Mouse (Mus musculus) midbrain, embryonic 11.5 days (tissue): ENCODE data around the gene Mylk2. TPM values are rescaled to one million over a fixed set of nuclear protein-coding genes. Genes with fewer than 3 reads are reported as not detected.
A peak's percentile ranks its signal among the peaks of the same experiment; 100 is the strongest.

Experiments
- ATAC-seq: fragments of 200-750 bp; cut with Nextera tagmentation; 2 replicates; pipeline ENCODE4 v1.8.0; 2017; ENCODE audit warnings: moderate TSS enrichment, moderate library complexity; ENCODE audit not compliant: low FRiP score
- DNase-seq: peaks from one replicate; pipeline ENCODE4 v3.0.0; 2015; ENCODE audit warnings: low spot score; ENCODE audit errors: missing footprints
- H3K27ac ChIP-seq: fragments of 300-500 bp; sonication (generic); 2 replicates; pipeline ENCODE4 v1.5.1; 2014; ENCODE audit warnings: low read depth, low read length
- H3K27me3 ChIP-seq: fragments of 300-500 bp; sonication (generic); 2 replicates; pipeline ENCODE4 v1.6.1; 2014; ENCODE audit warnings: mild to moderate bottlenecking, low read length, moderate library complexity, mixed read lengths; ENCODE audit not compliant: control insufficient read depth, insufficient read depth
- H3K36me3 ChIP-seq: fragments of 300-500 bp; sonication (generic); 2 replicates; pipeline ENCODE4 v1.6.1; 2014; ENCODE audit warnings: mild to moderate bottlenecking, low read length, moderate library complexity, mixed read lengths; ENCODE audit not compliant: control insufficient read depth, insufficient read depth
- H3K4me1 ChIP-seq: fragments of 300-500 bp; sonication (generic); 2 replicates; pipeline ENCODE4 v1.6.1; 2014; ENCODE audit warnings: low read length; ENCODE audit not compliant: control insufficient read depth, insufficient read depth
- H3K4me2 ChIP-seq: fragments of 300-500 bp; sonication (generic); 2 replicates; pipeline ENCODE4 v1.6.1; 2014; ENCODE audit warnings: mild to moderate bottlenecking, moderate library complexity
- H3K4me3 ChIP-seq: fragments of 300-500 bp; sonication (generic); 2 replicates; pipeline ENCODE4 v1.5.1; 2014; ENCODE audit warnings: low read depth, low read length
- H3K9ac ChIP-seq: fragments of 300-500 bp; sonication (generic); 2 replicates; pipeline ENCODE4 v1.6.1; 2014; ENCODE audit warnings: low read length
- H3K9me3 ChIP-seq: fragments of 300-500 bp; sonication (generic); 2 replicates; pipeline ENCODE4 v1.6.1; 2016; ENCODE audit warnings: low read length; ENCODE audit not compliant: control insufficient read depth
- WGBS: fragments of 180-500 bp; shearing (Covaris S2); extraction: QIAGEN DNeasy Blood & Tissue Kit; methylation state at CpG from one replicate; pipeline ENCODE4 v1.1.7; 2014; 5-methylcytosine and 5-hydroxymethylcytosine counted together
- polyA plus RNA-seq: library from polyadenylated mRNA; unstranded; fragments of >200 nt; fragmentation: Nextera tagmentation; extraction: Ambion mirVana; gene quantifications from 2 replicates; pipeline ENCODE4 v1.2.1, GENCODE M21; 2014

Gene Mylk2
- polyA plus RNA-seq, 1 experiment from 2014 or later = not detected

- Histone ChIP-seq H3K4me1 (no peaks in the 10 kb centered on the region), H3K4me2 (no peak overlapping the region), H3K9me3 (no peaks in the 10 kb centered on the region), H3K27ac (no peak overlapping the region), H3K4me3 (no peak overlapping the region), H3K36me3 (no peaks in the 10 kb centered on the region), H3K27me3 (no peaks in the 10 kb centered on the region; the same call in 1 of the 2 replicates), H3K9ac (no peak overlapping the region)
- no peak for DNase-seq
- whole genome bisulfite sequencing = 31% methylated on average over 2 of the region's 2 CpGs
- no peak for ATAC-seq
Measured at GRCm38 (mm10) chr2:152930276-152930675, 19.1 kb downstream of the Mylk2 start.

GRCm38 (mm10) chr2:152931456-152932160 lies 20.5 kb downstream of the Mylk2 start:
- Histone ChIP-seq H3K4me2 (no peak overlapping the region), H3K36me3 (no peaks in the 10 kb centered on the region), H3K27me3 (no peaks in the 10 kb centered on the region; the same call in 1 of the 2 replicates), H3K4me1 (no peaks in the 10 kb centered on the region), H3K9me3 (no peaks in the 10 kb centered on the region), H3K27ac (no peak overlapping the region), H3K9ac (no peak overlapping the region), H3K4me3 (no peak overlapping the region)
- ATAC-seq (no peak), DNase-seq (no peak)
- WGBS = 81% methylated on average over 12 of the region's 12 CpGs

- no peak within 1 kb of the TSS for H3K27ac ChIP-seq
Measured at GRCm38 (mm10) chr2:152933048-152933447, 21.9 kb downstream of the Mylk2 start, which contains the start of gene Foxs1. Gene Foxs1 (minus strand): TSS chr2:152933208.

DNA sequence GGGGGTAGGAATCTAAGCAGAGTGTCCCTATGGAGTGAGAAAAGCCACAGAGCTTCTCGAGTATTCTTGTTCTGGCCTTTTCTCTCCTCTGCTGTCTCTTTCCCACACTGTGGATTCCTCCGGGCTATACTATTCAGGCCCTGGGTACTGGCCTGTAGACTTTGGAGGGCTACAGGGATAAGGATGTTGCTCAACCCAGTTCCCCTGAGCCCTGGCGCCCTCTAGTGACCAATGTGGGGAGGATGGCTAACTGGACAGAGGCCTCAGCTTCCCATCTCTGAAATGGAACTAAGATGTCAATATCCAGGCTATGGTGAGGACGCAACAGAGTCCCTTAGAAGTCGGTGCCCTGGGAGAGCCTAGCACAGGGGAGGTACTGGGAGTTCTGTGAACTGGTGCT lies 22.5 kb downstream of the Mylk2 start:
- ATAC-seq (peak; percentile 22; the same call in 1 of the 2 replicates), DNase-seq (peak; percentile 87)
- H3K4me1 ChIP-seq = no peaks in the 10 kb centered on the region
- no peak overlapping the region for H3K4me2 ChIP-seq
- H3K27ac ChIP-seq = no peak overlapping the region
- no peak overlapping the region for H3K4me3 ChIP-seq
- no peaks in the 10 kb centered on the region for H3K36me3 ChIP-seq
- 34% methylated on average over 5 of the region's 5 CpGs for WGBS
- H3K9me3 ChIP-seq = no peaks in the 10 kb centered on the region
- H3K27me3 ChIP-seq = no peaks in the 10 kb centered on the region
- H3K9ac ChIP-seq = no peak overlapping the region

More at GRCm38 (mm10) chr2:152933048-152933447, 21.9 kb downstream of the Mylk2 start, which contains the start of gene Foxs1:
- Histone ChIP-seq H3K4me2 (no peak within 1 kb of the TSS), H3K4me3 (no peak within 1 kb of the TSS), H3K9ac (no peak within 1 kb of the TSS), H3K4me1 (no peaks in the 10 kb centered on the region), H3K9me3 (no peaks in the 10 kb centered on the region), H3K27me3 (no peaks in the 10 kb centered on the region; the same call in 1 of the 2 replicates), H3K36me3 (no peaks in the 10 kb centered on the region)
- WGBS = 41% methylated on average over 9 of the region's 9 CpGs
- DNase-seq (no peak), ATAC-seq (no peak)

DNA sequence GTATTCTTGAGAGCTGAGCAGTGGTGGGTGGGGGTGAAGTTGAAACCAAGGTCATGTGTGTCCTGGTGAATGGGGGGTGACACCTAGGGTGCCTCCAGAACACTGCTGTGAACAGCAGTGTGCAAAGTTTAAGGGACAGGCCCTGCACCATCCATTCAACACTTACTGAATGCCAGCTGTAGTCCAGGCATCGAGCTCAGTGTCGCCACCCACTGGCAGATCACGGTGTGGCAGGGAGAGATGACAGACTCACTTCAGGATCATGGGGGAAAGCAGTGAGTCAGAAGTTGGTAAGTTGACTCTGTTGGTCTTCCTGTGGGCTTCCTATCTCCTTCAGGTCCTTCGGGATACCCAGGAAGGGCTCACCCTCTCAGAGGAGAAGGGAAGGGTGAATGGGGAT lies 28.7 kb downstream of the Mylk2 start:
- Histone ChIP-seq H3K27me3 (peaks cover 43% of the 10 kb centered on the region), H3K27ac (no peak overlapping the region), H3K4me3 (no peak overlapping the region), H3K36me3 (no peaks in the 10 kb centered on the region), H3K9me3 (no peaks in the 10 kb centered on the region), H3K4me2 (no peak overlapping the region), H3K4me1 (peaks cover 4% of the 10 kb centered on the region; the same call in 1 of the 2 replicates), H3K9ac (no peak overlapping the region)
- WGBS = 14% methylated on average over 4 of the region's 4 CpGs
- ATAC-seq (no peak), DNase-seq (peak; percentile 97)

DNA sequence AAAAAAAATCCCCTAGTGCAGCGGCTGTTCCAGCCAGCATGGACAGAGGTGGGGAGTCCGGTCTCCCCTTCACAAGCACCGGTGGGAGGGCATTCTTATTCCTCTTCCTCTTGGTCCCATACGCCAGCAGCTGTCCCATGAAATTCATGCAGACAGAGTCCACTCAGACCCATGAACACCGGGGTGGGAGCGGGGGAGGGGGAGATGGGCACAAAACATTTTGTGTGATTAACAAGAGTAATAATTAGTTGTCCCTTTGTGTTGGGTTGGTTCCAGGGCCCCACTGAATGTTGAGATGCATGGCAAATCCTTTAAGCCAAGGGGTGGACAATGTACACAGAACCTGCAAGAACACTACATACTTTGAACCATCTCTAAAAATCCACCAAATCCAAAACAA lies 30.0 kb downstream of the Mylk2 start:
- H3K4me2 ChIP-seq = no peak overlapping the region
- DNase-seq (no peak), ATAC-seq (no peak)
- H3K27me3 ChIP-seq = peaks cover 51% of the 10 kb centered on the region
- no peak overlapping the region for H3K9ac ChIP-seq
- no peak overlapping the region for H3K27ac ChIP-seq
- no peak overlapping the region for H3K4me3 ChIP-seq
- H3K36me3 ChIP-seq = no peaks in the 10 kb centered on the region
- peaks cover 4% of the 10 kb centered on the region; the same call in 1 of the 2 replicates for H3K4me1 ChIP-seq
- no peaks in the 10 kb centered on the region for H3K9me3 ChIP-seq
- 77% methylated on average over 6 of the region's 6 CpGs for WGBS

DNA sequence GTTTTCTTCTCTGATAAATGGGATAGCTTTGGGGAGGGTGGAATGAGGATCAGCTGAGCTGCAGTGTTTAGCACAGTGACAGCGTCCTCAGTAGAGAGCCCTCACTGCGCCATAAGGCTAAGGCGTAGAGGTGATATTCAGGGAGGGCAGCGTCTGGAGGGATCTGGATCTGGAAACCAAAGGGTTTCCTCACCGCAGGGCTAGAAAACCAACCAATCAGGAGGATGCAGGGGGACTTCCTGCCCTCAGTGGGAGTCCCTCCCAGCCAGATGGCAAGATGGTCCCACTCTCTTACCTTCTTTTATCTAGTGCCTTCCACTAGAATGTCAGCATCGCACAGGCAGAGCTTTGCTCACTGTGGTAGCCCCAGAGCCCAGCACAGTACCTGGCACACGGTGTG lies 30.6 kb downstream of the Mylk2 start:
- no peak overlapping the region for H3K4me2 ChIP-seq
- no peak overlapping the region for H3K27ac ChIP-seq
- DNase-seq (no peak), ATAC-seq (no peak)
- H3K4me1 ChIP-seq = peaks cover 4% of the 10 kb centered on the region; the same call in 1 of the 2 replicates
- 37% methylated on average over 7 of the region's 7 CpGs for WGBS
- peaks cover 51% of the 10 kb centered on the region for H3K27me3 ChIP-seq
- no peak overlapping the region for H3K9ac ChIP-seq
- no peaks in the 10 kb centered on the region for H3K36me3 ChIP-seq
- H3K9me3 ChIP-seq = no peaks in the 10 kb centered on the region
- no peak overlapping the region for H3K4me3 ChIP-seq

- peak overlapping the region; percentile 36 for H3K4me3 ChIP-seq
- H3K36me3 ChIP-seq = no peaks in the 10 kb centered on the region
- H3K4me2 ChIP-seq = peak overlapping the region; percentile 80
- peak overlapping the region; percentile 51 for H3K9ac ChIP-seq
- H3K27me3 ChIP-seq = peaks cover 51% of the 10 kb centered on the region
- peaks cover 4% of the 10 kb centered on the region; the same call in 1 of the 2 replicates for H3K4me1 ChIP-seq
- H3K9me3 ChIP-seq = no peaks in the 10 kb centered on the region
- DNase-seq (peak; percentile 91), ATAC-seq (peak; percentile 8; the same call in 1 of the 2 replicates)
- under 1% methylated on average over 63 of the region's 65 CpGs for WGBS
- H3K27ac ChIP-seq = no peak overlapping the region
Measured at GRCm38 (mm10) chr2:152942898-152943515, 31.9 kb downstream of the Mylk2 start.

GRCm38 (mm10) chr2:152943568-152943967 lies 32.4 kb downstream of the Mylk2 start:
- H3K9me3 ChIP-seq = no peaks in the 10 kb centered on the region
- no peak overlapping the region for H3K9ac ChIP-seq
- H3K4me2 ChIP-seq = peak overlapping the region; percentile 80
- H3K4me3 ChIP-seq = peak overlapping the region; percentile 36
- H3K27me3 ChIP-seq = peaks cover 53% of the 10 kb centered on the region
- no peak for ATAC-seq
- H3K27ac ChIP-seq = no peak overlapping the region
- 7% methylated on average over 8 of the region's 8 CpGs for WGBS
- no peaks in the 10 kb centered on the region for H3K36me3 ChIP-seq
- DNase-seq = peak; percentile 90
- H3K4me1 ChIP-seq = peaks cover 4% of the 10 kb centered on the region; the same call in 1 of the 2 replicates
